Mouse (Mus musculus) gastrocnemius, postnatal 4 days (tissue): Measurements from ENCODE around the gene Il6st. TPM values are rescaled to one million over a fixed set of nuclear protein-coding genes. Genes with fewer than 3 reads are reported as not detected.
A peak's percentile ranks its signal among the peaks of the same experiment; 100 is the strongest.

ENCODE experiments used
- DNase-seq, 2 experiments: peaks; one replicate each; pipeline ENCODE4 v3.0.0; 2021 to 2022; ENCODE audit warnings: low spot score in 2 of 2, mixed read lengths in 2 of 2
- total RNA-seq, 2 experiments: library from RNA; stranded (reverse); gene quantifications; 2 replicates each; pipeline ENCODE4 v1.2.3; 2021

The Il6st gene
- total RNA-seq, 2 experiments from 2014 or later: 177 to 178 TPM

GRCm38 (mm10) chr13:112522261-112522660 is 58.4 kb downstream of the Il6st start:
- DNase-seq: no peak

GRCm38 (mm10) chr13:112522896-112523295 is 59.0 kb downstream of the Il6st start:
- DNase-seq: no peak

GRCm38 (mm10) chr13:112523346-112523970 is 59.6 kb downstream of the Il6st start:
- no peak for DNase-seq

GRCm38 (mm10) chr13:112527186-112527585 is 63.3 kb downstream of the Il6st start:
- no peak for DNase-seq

DNA sequence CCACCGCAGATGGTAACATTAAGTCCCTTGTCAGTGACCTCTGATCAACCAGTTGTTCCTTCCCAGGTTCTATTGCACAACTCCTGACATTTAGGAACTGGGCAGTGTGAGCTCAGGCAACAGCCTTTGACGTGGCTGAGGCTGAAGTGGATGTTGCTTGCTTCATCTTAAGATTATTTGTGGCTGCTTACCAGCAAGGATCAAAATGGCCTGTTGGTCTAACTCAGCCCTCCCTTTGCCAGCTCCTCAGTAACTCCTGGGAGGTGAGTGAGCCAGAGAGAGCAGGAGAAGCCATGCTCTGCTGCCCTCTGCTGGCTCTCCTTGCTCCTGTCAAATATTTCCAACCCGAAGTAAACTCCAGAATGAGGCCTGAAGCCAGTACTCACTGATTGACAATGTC is 66.0 kb downstream of the Il6st start:
- peak; percentile 49 to 73 for DNase-seq

DNA sequence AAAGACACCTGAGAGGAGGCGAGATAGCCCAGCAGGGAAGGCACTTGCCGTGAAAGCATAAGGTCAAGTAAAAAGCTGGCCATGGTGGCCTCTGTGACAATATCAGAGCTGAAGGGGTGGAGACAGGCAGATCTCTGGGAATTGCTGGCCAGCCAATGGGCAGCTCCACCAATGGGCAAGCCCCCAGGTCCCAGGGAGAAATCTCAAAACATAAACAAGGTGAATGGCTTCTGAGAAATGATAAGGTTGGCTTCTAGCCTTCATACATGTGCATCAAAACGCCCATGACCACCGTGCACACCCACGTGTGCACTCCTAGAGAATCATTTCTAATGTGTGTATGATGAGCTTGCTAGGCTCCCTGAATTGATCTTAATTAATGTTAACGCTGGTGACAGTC is 68.4 kb downstream of the Il6st start:
- no peak for DNase-seq

DNA sequence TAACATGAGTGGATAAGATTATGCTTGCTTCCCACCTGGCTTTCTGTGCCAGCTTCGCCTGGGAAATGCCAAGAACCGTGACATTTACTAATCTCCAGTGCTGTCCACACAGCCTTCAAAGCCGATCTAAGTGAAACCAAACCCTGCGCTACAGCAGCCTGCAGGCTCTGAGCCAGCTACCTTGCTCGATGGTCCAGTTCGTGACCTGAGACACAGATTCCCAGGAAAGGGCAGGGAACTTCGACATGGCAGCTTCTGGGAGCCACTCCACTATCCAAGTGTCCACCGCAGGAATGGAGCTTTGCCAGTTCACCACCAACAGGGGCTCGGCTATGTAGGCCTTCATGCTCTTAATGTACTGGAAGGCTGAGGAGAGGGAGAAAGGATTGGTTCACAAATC is 69.7 kb downstream of the Il6st start:
- peak in 1 of 2 experiments; percentile 18 for DNase-seq

DNA sequence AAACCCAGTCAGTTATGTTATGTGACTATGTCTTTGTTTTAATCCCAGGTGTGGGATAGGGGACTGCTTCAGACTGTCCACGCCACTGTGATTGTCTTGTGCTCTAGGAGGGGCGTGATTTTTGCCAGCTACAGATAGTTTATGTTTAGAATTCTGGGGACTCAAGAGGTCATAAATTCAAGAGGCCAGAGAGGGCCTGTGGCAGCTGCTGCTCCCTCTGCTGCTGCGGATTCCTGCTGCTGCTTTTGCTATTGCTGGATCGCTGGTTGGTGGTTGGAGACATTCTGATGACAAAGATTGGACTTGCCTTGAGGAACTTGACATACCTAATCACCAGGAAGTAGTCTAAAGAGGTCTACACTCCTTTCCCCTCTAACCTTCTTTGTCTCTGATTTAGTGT is 72.7 kb downstream of the Il6st start:
- DNase-seq: no peak

GRCm38 (mm10) chr13:112537065-112537464 is 73.2 kb downstream of the Il6st start:
- no peak for DNase-seq

DNA sequence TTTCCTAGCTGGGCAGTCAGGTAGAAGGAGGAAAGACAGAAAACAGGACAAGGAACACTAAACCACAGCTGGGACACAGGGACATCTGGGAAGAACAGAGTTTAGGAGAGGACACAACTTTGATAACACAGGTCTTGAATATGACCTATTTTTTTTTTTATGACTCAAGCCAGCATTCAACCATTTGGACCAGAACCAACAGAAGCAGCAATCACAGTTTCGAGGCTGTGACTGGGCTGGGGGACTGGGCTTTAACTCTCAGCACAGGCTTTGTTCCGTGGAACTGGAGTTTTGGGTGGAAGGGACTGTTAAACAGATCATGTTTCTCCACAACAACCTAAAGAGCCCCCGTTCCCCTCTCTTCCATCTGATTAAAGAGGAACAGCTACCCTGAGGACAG is 76.7 kb downstream of the Il6st start:
- DNase-seq: no peak

- no peak for DNase-seq
These were observed 77.5 kb downstream of the Il6st start for GRCm38 (mm10) chr13:112541223-112541975.

DNA sequence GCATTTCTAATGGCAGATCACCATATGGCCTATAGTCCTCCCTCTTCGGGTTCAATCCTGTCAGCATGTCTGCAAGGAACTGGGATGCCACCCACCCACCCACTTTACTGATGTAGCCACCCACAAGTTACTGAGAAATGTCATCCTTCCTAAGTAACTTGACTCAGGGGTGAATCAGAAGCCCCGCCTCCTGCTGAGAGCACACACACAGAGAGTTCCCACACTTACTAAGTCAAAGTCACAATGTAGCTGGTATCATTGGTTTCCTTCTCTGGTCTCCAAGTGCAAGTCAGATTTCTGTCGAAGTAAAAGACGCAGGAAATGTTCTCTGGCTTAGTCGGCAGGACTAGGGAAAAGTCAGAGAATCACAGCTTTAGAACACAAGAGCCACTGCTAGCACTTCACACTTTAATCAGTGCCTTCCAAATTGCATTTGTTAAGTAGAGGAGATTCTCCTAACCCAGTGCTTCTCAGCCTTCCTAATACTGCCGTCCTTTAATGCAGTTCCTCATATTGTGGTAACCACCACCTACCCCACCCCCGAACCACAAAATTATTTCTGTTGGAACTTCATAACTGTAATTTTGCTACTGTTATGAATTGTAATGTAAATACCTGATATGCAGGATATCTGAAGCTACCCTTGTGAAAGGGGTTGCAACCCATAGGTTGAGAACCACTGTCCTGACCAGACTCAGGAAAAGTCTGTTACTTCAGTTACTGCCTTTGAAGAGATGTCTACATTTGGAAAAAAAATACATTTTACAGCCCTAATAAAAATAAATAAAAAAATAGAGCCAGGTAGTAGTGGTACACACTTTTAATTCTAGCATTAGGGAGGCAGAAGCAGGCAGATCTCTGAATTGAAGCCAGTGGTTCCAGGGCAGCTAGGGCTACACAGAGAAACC is 88.0 kb downstream of the Il6st start:
- no peak for DNase-seq

DNA sequence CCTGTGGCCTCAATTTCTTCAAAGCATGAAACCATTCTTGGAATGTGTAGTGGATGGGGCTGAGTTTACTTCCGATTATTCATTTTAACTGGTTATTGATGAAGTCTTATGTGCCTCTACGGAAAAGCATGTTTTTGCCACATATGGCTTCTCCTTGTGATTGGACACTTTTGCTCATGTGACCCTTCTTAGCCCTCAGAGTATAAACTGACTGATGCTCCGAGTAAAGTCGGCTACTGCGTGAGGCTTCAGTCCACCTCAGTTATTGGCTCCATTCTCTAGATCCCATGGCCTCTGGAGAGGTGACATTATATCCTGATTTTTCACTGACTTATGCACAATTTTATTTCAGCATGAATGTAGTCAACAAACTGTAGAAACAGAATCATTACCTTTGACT is 89.4 kb downstream of the Il6st start:
- no peak for DNase-seq

DNA sequence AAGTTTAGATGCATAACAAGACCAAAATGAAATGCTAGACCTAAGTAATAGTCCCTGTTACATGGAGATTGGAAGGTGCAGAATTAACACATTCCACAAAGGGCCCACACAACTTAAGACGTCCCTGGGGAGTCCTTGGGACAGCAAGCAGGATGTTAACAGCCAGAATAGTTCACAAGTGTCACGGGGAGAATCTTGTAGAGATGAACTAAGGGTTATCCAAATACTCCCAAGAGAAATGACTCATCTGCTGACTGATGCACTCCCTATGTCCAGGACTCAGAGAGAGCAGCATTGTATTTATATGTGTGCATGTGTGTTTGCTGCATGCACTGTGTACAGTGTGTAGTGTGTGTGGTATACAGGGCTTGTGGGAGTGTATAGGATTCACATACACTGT is 92.6 kb downstream of the Il6st start:
- DNase-seq: no peak

Other genes with a start within 250 kb of the Il6st start
- under 1 TPM; 0.10 to 0.44 TPM for gene Ankrd55, start 175.6 kb upstream of the Il6st start, total RNA-seq
- under 1 TPM; 0.52 TPM for gene Il31ra, start 130.3 kb downstream of the Il6st start, total RNA-seq
- gene Ddx4, start 188.4 kb downstream of the Il6st start, total RNA-seq: not detected
- 10 to 100 TPM; 10.3 to 12.0 TPM for gene Slc38a9, start 196.7 kb downstream of the Il6st start, total RNA-seq